Mouse (Mus musculus) hindbrain, embryonic 10.5 days (tissue): ENCODE data around the gene Nipsnap3a. TPM values are rescaled to one million over a fixed set of nuclear protein-coding genes. Genes with fewer than 3 reads are reported as not detected.

Experiments used
- DNase-seq: peaks from one replicate; pipeline ENCODE4 v3.0.0-alpha.2; 2017; ENCODE audit warnings: low spot score
- H3K27ac ChIP-seq: fragments of 300-500 bp; sonication (generic); 2 replicates; pipeline ENCODE4 v1.5.1; 2016; ENCODE audit warnings: mild to moderate bottlenecking, moderate library complexity
- H3K27me3 ChIP-seq: fragments of 300-500 bp; sonication (generic); 2 replicates; pipeline ENCODE4 v1.6.1; 2016; ENCODE audit warnings: mild to moderate bottlenecking; ENCODE audit not compliant: poor library complexity, insufficient read depth, severe bottlenecking
- H3K36me3 ChIP-seq: fragments of 300-500 bp; sonication (generic); 2 replicates; pipeline ENCODE4 v1.6.1; 2016; ENCODE audit warnings: mild to moderate bottlenecking, moderate library complexity
- H3K4me1 ChIP-seq: fragments of 300-500 bp; sonication (generic); replicated peaks from 2 replicates; pipeline ENCODE4 v1.6.1; 2016; ENCODE audit warnings: mild to moderate bottlenecking
- H3K4me3 ChIP-seq: fragments of 300-500 bp; sonication (generic); 2 replicates; pipeline ENCODE4 v1.5.1; 2016; ENCODE audit warnings: mild to moderate bottlenecking, moderate library complexity
- H3K9me3 ChIP-seq: fragments of 300-500 bp; sonication (generic); 2 replicates; pipeline ENCODE4 v1.6.1; 2016; ENCODE audit warnings: mild to moderate bottlenecking, moderate library complexity
- WGBS: fragments of 180-500 bp; shearing (Covaris S2); methylation state at CpG from one replicate; pipeline ENCODE4 v1.1.7; 2016; 5-methylcytosine and 5-hydroxymethylcytosine counted together
- polyA plus RNA-seq: library from polyadenylated mRNA; unstranded; fragments of >200 nt; fragmentation: Nextera tagmentation; extraction: Ambion mirVana; gene quantifications from 2 replicates; pipeline ENCODE4 v1.2.1, GENCODE M21; 2016

The Nipsnap3a gene
- not detected in 2 replicates for polyA plus RNA-seq

DNA sequence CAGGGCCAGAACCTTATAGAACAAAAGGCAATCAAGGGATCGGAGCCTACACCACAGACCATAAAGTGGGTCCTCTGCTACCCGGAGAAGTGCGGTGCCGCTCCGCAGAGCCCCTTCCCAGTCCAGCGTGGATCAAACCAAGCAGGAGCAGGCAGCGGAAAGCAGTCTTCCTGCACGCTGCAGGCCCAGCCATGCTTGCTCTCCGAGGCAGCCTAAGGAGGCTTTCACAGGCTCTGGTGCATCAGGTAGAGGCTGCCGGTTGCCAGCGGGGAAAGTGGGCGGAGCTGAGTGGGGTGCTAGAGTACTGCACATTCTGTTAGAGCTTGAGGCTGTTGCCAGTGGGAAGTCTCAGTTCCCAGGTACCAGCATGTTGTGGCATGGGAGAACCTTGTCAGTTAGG is at the start of gene Nipsnap3a:
Nipsnap3a (plus strand) TSS at position 25 of the 400 bp plus-strand sequence.
- Histone ChIP-seq H3K36me3 (no peaks in the 10 kb centered on the region), H3K4me3 (peak within 1 kb of the TSS; percentile 38), H3K27me3 (no peaks in the 10 kb centered on the region), H3K27ac (peak within 1 kb of the TSS; percentile 59), H3K4me1 (peaks cover 4% of the 10 kb centered on the region; the same call in 1 of the 2 replicates), H3K9me3 (no peaks in the 10 kb centered on the region)
- whole genome bisulfite sequencing, result 36% methylated on average over 12 of the region's 12 CpGs
- DNase-seq, result peak; percentile 9

DNA sequence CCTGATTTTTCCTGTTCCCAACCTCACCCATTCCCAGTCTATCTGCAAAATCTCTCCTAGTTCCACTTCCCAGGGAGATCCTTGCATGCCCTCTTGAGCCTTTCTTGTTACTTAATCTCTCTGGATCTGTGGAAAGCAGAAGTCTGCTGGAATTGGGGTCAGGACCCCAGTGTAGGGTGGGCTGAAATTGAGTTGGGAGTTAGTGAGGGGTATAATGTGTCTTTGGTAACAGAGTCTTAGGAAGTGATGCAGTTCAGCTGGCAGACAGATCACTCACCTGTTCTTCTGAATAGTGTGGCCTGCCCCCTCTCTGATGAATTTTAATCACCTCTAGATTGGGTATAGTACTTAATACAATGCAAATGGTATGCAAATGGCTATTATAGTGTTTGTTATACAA is 42.4 kb upstream of the Nipsnap3a start:
- no peaks in the 10 kb centered on the region for H3K36me3 ChIP-seq
- H3K27ac ChIP-seq, result no peak overlapping the region
- no peaks in the 10 kb centered on the region for H3K27me3 ChIP-seq
- no peaks in the 10 kb centered on the region for H3K9me3 ChIP-seq
- H3K4me1 ChIP-seq, result no peaks in the 10 kb centered on the region
- no peak overlapping the region for H3K4me3 ChIP-seq
- no peak for DNase-seq

GRCm38 (mm10) chr4:52949005-52949404 is 40.1 kb upstream of the Nipsnap3a start:
- no peak overlapping the region for H3K4me3 ChIP-seq
- no peaks in the 10 kb centered on the region for H3K27me3 ChIP-seq
- H3K9me3 ChIP-seq, result no peaks in the 10 kb centered on the region
- no peak overlapping the region for H3K27ac ChIP-seq
- DNase-seq, result no peak
- WGBS, result 86% methylated on average over 2 of the region's 2 CpGs
- no peaks in the 10 kb centered on the region for H3K36me3 ChIP-seq
- no peaks in the 10 kb centered on the region for H3K4me1 ChIP-seq

GRCm38 (mm10) chr4:52958693-52959092 is 30.4 kb upstream of the Nipsnap3a start:
- H3K27me3 ChIP-seq, result no peaks in the 10 kb centered on the region
- peak; percentile 31 for DNase-seq
- H3K27ac ChIP-seq, result no peak overlapping the region
- H3K9me3 ChIP-seq, result no peaks in the 10 kb centered on the region
- no peak overlapping the region for H3K4me3 ChIP-seq
- WGBS, result 52% methylated on average over 4 of the region's 4 CpGs
- no peaks in the 10 kb centered on the region for H3K36me3 ChIP-seq
- no peaks in the 10 kb centered on the region for H3K4me1 ChIP-seq

DNA sequence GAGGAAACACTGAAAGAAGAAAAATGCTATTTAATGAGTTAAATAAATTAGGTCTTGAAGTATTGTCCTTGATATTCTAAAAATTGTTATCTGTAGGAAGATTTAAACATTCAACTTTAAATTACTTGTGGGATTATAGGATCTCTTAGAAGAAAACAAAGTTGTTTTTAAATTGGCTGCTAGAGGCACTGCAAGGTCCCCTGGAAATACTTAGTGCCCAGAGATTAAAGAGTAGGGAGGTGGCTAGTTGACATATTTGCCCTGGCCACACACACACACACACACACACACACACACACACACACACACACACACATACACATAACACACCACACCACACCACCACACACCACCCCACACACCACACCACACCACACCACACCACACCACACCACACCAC is 24.8 kb upstream of the Nipsnap3a start, which contains the start of gene Olfr270:
Olfr270 (plus strand) TSS at position 301 of the 400 bp plus-strand sequence.
- no peak for DNase-seq
- no peak within 1 kb of the TSS for H3K27ac ChIP-seq

DNA sequence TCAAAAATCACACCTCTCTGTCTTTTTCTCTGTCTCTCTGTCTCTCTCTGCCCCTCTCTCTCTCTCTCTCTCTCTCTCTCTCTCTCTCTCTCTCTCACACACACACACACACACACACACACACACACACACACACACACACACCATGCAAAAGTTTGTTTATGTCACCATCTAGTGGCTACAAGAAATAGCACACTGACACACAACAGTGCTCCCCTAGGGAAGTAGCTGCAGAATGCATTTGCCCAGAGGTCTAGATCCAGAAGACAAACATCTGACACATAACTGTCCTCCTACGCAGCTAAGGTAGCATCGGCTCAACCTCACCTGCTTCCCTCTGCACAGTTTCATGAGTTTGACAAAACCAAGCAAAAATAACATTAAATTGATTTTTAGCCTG is 3.9 kb upstream of the Nipsnap3a start:
- no peaks in the 10 kb centered on the region for H3K36me3 ChIP-seq
- no peak overlapping the region for H3K27ac ChIP-seq
- no peaks in the 10 kb centered on the region for H3K27me3 ChIP-seq
- 85% methylated on average over 2 of the region's 2 CpGs for WGBS
- peaks cover 4% of the 10 kb centered on the region; the same call in 1 of the 2 replicates for H3K4me1 ChIP-seq
- no peaks in the 10 kb centered on the region for H3K9me3 ChIP-seq
- no peak for DNase-seq
- H3K4me3 ChIP-seq, result no peak overlapping the region

More for the DNA sequence above, 24.8 kb upstream of the Nipsnap3a start, which contains the start of gene Olfr270:
- H3K4me1 ChIP-seq, result no peaks in the 10 kb centered on the region
- no peak within 1 kb of the TSS for H3K4me3 ChIP-seq
- no peaks in the 10 kb centered on the region for H3K36me3 ChIP-seq
- H3K27me3 ChIP-seq, result no peaks in the 10 kb centered on the region
- no peaks in the 10 kb centered on the region for H3K9me3 ChIP-seq

- no peak overlapping the region for H3K27ac ChIP-seq
- no peak for DNase-seq
Observed at GRCm38 (mm10) chr4:52986266-52986665, 2.8 kb upstream of the Nipsnap3a start.

GRCm38 (mm10) chr4:52999449-52999848 is 10.4 kb downstream of the Nipsnap3a start:
- H3K36me3 ChIP-seq, result no peaks in the 10 kb centered on the region
- H3K4me1 ChIP-seq, result no peaks in the 10 kb centered on the region
- no peak for DNase-seq
- no peak overlapping the region for H3K27ac ChIP-seq
- H3K4me3 ChIP-seq, result no peak overlapping the region
- 97% methylated on average over 6 of the region's 6 CpGs for WGBS
- no peaks in the 10 kb centered on the region for H3K9me3 ChIP-seq
- no peaks in the 10 kb centered on the region for H3K27me3 ChIP-seq

More at GRCm38 (mm10) chr4:52986266-52986665, 2.8 kb upstream of the Nipsnap3a start:
- Histone ChIP-seq H3K36me3 (no peaks in the 10 kb centered on the region), H3K9me3 (no peaks in the 10 kb centered on the region), H3K4me1 (peaks cover 4% of the 10 kb centered on the region; the same call in 1 of the 2 replicates), H3K4me3 (no peak overlapping the region), H3K27me3 (no peaks in the 10 kb centered on the region)
- WGBS, result 89% methylated on average over 2 of the region's 2 CpGs

DNA sequence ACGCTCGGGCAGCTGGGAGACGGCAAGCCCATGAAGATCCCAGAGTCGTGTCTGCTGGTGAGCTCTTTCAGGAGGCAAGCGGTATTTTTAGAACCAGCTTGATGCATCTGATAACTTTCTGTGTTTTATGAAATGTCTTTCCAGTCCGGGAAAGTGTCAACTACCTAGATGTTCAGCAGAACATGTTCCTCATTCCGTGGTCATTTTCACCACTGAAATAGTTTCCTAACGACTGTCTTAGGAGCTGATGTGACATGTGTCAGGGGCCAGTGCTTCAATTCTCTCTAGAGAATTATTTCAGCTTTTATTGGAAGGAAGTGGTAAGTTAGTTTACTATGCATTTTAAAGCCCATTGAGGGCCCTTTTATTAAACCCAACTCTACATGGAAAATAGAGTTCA is 11.1 kb downstream of the Nipsnap3a start:
- Histone ChIP-seq H3K4me1 (no peaks in the 10 kb centered on the region), H3K4me3 (no peak overlapping the region), H3K36me3 (no peaks in the 10 kb centered on the region), H3K9me3 (no peaks in the 10 kb centered on the region), H3K27me3 (no peaks in the 10 kb centered on the region), H3K27ac (no peak overlapping the region)
- WGBS, result 90% methylated on average over 8 of the region's 8 CpGs
- no peak for DNase-seq

- DNase-seq, result no peak
- H3K27me3 ChIP-seq, result no peaks in the 10 kb centered on the region
- peaks cover 9% of the 10 kb centered on the region; the same call in 1 of the 2 replicates for H3K4me1 ChIP-seq
- no peaks in the 10 kb centered on the region for H3K9me3 ChIP-seq
- peaks cover 5% of the 10 kb centered on the region for H3K36me3 ChIP-seq
- no peak overlapping the region for H3K27ac ChIP-seq
- H3K4me3 ChIP-seq, result no peak overlapping the region
- WGBS, result 71% methylated on average over 4 of the region's 4 CpGs
Observed at GRCm38 (mm10) chr4:53009183-53009582, 20.1 kb downstream of the Nipsnap3a start.

GRCm38 (mm10) chr4:53009871-53010270 is 20.8 kb downstream of the Nipsnap3a start:
- no peaks in the 10 kb centered on the region for H3K9me3 ChIP-seq
- DNase-seq, result no peak
- peaks cover 9% of the 10 kb centered on the region; the same call in 1 of the 2 replicates for H3K4me1 ChIP-seq
- peaks cover 12% of the 10 kb centered on the region for H3K36me3 ChIP-seq
- WGBS, result 93% methylated on average over 4 of the region's 4 CpGs
- no peak overlapping the region for H3K4me3 ChIP-seq
- H3K27me3 ChIP-seq, result no peaks in the 10 kb centered on the region
- no peak overlapping the region for H3K27ac ChIP-seq

DNA sequence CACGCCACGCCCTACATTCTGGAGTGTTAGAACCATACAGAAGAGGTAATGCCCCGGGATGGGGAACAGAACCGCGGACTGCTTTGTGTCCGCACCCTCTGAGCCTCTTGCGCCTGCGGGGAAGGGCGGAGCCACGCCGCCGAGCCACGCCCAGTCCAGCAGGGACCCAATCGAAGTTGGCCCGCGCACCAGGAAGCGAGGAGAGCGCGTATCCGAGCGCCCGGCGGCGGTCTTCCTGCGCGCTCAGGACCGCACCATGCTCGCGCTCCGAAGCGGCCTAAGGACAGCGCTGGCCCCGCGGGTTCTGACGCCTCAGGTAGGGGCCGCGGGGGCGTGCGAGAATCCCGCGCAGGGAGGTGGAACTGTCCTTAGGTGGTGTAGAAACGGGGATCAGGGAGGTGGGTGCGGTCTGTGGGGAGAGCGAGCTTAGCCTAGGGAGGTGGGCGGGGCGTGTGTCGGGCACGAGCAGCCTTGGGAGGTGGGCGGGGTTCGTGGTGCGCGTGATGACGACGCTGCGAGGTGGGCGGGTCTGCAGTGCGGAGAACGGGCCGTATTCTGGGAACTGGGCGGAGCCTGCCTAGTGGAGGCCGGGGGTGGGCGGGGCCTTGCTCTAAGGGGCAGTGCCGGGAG is 22.8 kb downstream of the Nipsnap3a start, which contains the start of gene Nipsnap3b:
Nipsnap3b (plus strand) TSS at position 149 of the 630 bp plus-strand sequence.
- H3K4me1 ChIP-seq, result peaks cover 9% of the 10 kb centered on the region; the same call in 1 of the 2 replicates
- H3K4me3 ChIP-seq, result peak within 1 kb of the TSS; percentile 83
- peak; percentile 97 for DNase-seq
- peaks cover 31% of the 10 kb centered on the region for H3K36me3 ChIP-seq
- no peaks in the 10 kb centered on the region for H3K27me3 ChIP-seq
- WGBS, result under 1% methylated on average over 63 of the region's 63 CpGs
- peak within 1 kb of the TSS; percentile 94 for H3K27ac ChIP-seq
- peaks cover 11% of the 10 kb centered on the region for H3K9me3 ChIP-seq

DNA sequence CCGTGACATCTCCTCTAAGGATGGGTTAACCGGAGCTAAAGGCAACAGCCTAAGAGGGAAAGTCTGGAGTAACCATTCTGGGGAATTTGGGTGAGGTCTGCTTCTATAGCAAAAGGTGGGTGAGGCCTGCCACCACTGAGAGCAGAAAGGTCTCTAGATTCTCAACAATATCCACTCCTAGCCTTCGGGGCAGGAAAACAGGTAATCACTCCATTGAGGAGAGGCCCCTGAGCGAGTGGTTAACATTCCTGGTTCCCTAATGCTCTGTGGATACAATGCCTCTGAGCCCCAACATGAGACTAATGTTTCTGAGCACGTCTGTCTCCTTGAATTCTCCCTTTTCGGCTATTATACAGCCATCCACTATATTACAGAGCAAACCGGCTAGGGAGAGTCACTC is 25.3 kb downstream of the Nipsnap3a start:
- 92% methylated on average over 7 of the region's 7 CpGs for WGBS
- DNase-seq, result no peak
- Histone ChIP-seq H3K9me3 (peaks cover 14% of the 10 kb centered on the region), H3K36me3 (peaks cover 57% of the 10 kb centered on the region), H3K27ac (no peak overlapping the region), H3K4me3 (no peak overlapping the region), H3K4me1 (peaks cover 9% of the 10 kb centered on the region; the same call in 1 of the 2 replicates), H3K27me3 (no peaks in the 10 kb centered on the region)
